Mouse (Mus musculus) liver, adult 2 months (tissue): ENCODE data around the gene Borcs7. TPM values are rescaled to one million over a fixed set of nuclear protein-coding genes. Genes with fewer than 3 reads are reported as not detected.

Experiments used
- DNase-seq: peaks from one replicate; pipeline ENCODE4 v3.0.0-alpha.2; 2011; ENCODE audit warnings: low read depth, low spot score; ENCODE audit errors: extremely low read depth
- H3K27ac ChIP-seq: fragments of 200-500 bp; replicated peaks from 2 replicates; pipeline ENCODE4 v1.5.1; 2012; ENCODE audit warnings: low read depth, mild to moderate bottlenecking, control low read depth, inconsistent platforms, low read length; ENCODE audit not compliant: insufficient read depth
- H3K27me3 ChIP-seq: fragments of 200-500 bp; 2 replicates; pipeline ENCODE4 v1.6.1; 2012; ENCODE audit warnings: mild to moderate bottlenecking, moderate library complexity, low read length, inconsistent platforms; ENCODE audit not compliant: control insufficient read depth, insufficient read depth
- H3K36me3 ChIP-seq: fragments of 200-500 bp; 2 replicates; pipeline ENCODE4 v1.6.1; 2012; ENCODE audit warnings: low read length, inconsistent platforms; ENCODE audit not compliant: control insufficient read depth, insufficient read depth
- H3K4me1 ChIP-seq: fragments of 200-500 bp; 2 replicates; pipeline ENCODE4 v1.6.1; 2011; ENCODE audit warnings: low read length; ENCODE audit not compliant: control insufficient read depth, insufficient read depth
- H3K4me3 ChIP-seq: fragments of 200-500 bp; 2 replicates; pipeline ENCODE4 v1.5.1; 2011; ENCODE audit warnings: low read depth, mild to moderate bottlenecking, control low read depth, low read length, moderate library complexity; ENCODE audit not compliant: insufficient read depth
- H3K79me2 ChIP-seq: fragments of 200-500 bp; 2 replicates; pipeline ENCODE4 v1.6.1; 2012; ENCODE audit warnings: inconsistent platforms, mild to moderate bottlenecking, low read length, moderate library complexity; ENCODE audit not compliant: control insufficient read depth, insufficient read depth
- H3K9ac ChIP-seq: fragments of 200-500 bp; 2 replicates; pipeline ENCODE4 v1.6.1; 2012; ENCODE audit warnings: low read depth, mild to moderate bottlenecking, control low read depth, inconsistent platforms, low read length
- CTCF ChIP-seq: fragments of 200-500 bp; IDR thresholded peaks from 2 replicates; pipeline ENCODE4 v1.5.1; 2011; ENCODE audit warnings: low read depth, low read length, control low read depth
- POLR2A ChIP-seq: fragments of 200-500 bp; IDR thresholded peaks from 2 replicates; pipeline ENCODE4 v1.6.1; 2011; ENCODE audit warnings: low read length, control low read depth; ENCODE audit not compliant: insufficient read depth; ENCODE audit errors: extremely low read depth
- WGBS: fragments of 180-500 bp; shearing (Covaris S2); methylation state at CpG from one replicate; pipeline ENCODE4 v1.1.7; 2018; 5-methylcytosine and 5-hydroxymethylcytosine counted together
- polyA plus RNA-seq: library from polyadenylated mRNA; depleted of rRNA; stranded (reverse); fragments of >200 nt; gene quantifications from 2 replicates; pipeline ENCODE4 v1.2.3, GENCODE M21; 2012
- total RNA-seq: library from RNA; depleted of rRNA; stranded (reverse); fragments of >200 nt; gene quantifications from 2 replicates; pipeline ENCODE4 v1.2.3, GENCODE M21; 2014

The Borcs7 gene
- total and polyA plus RNA-seq, 2 experiments: 2.9 to 4.8 TPM

DNA sequence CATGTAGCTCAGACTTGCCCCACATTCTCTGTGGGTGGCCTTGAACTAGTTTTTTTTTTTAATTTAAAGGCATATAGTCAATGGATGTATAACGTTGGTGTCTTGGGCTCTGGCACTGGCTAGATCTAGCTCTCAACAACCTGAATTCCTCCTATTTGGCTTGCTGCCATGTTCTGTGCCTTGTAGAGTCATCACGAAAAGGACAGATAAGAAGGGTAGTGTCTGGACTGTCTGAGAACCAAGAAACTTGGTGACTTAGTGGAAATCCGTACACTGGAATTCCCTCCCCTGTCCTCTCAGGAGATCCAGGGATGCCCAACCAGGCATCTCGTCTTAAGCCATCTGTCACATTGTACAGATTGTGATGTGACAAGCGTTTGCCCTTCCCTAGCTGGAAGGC, 36.5 kb upstream of the Borcs7 start:
- TF ChIP-seq CTCF: no peak
- Histone ChIP-seq H3K36me3 (peaks cover 43% of the 10 kb centered on the region), H3K79me2 (peaks cover 4% of the 10 kb centered on the region; the same call in 1 of the 2 replicates), H3K9ac (no peak overlapping the region), H3K4me1 (peaks cover 6% of the 10 kb centered on the region), H3K27ac (no peak overlapping the region), H3K4me3 (no peak overlapping the region), H3K27me3 (no peaks in the 10 kb centered on the region)
- WGBS: 77% methylated on average over 5 of the region's 5 CpGs
- DNase-seq: no peak

DNA sequence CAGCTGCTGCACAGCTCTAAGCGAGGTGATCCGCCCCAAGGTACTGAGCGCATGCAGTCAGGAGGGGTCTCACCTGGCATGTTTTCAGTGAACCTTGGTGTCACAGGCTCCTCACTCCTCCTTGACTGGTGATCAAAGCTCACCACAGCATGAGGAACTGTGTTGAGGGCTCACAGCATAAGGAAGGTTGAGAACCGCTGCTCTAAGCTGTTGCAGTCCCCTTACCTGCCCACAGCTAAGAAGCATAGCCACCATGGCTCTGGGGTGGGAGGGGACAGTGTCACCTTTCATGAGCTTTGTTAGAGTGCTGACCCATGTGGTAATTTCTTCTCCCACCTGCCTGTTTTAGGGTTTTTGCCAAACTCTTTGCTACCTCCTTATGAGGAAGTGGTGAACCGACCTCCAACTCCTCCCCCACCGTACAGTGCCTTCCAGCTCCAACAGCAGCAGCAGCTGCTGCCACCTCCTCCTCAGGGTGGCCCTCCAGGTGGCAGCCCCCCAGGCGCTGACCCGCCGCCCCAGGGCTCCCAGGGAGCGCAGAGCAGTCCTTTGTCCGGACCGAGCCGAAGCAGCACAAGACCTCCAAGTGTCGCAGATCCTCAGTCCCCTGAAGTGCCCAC, 36.0 kb upstream of the Borcs7 start:
- no peak for DNase-seq
- Histone ChIP-seq H3K4me1 (peaks cover 9% of the 10 kb centered on the region), H3K27ac (no peak overlapping the region), H3K4me3 (no peak overlapping the region), H3K79me2 (peaks cover under 1% of the 10 kb centered on the region; the same call in 1 of the 2 replicates), H3K36me3 (peaks cover 39% of the 10 kb centered on the region), H3K9ac (no peak overlapping the region), H3K27me3 (no peaks in the 10 kb centered on the region)
- WGBS: 94% methylated on average over 14 of the region's 14 CpGs
- TF ChIP-seq POLR2A: no peak

DNA sequence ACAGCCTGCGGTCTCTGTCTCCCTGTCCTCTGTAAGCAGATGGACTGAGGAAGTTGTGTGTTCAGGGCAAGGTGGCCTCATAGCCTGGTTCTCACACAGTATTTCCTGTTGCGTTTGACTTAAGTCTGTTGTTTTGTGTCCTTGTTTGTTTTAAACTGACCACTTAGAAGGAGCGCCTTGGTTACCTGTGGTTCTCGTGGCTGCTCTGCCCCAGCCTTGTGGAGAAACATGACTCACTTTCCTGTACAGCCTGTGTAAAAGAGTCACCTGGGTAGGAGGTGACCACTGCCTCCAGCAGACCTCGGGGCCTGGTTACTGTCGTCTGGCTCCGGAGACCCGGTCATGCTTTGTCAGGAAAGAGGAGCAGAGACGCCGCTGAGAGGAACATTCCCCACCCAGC, 34.1 kb upstream of the Borcs7 start:
- Histone ChIP-seq H3K4me3 (no peak overlapping the region), H3K9ac (no peak overlapping the region), H3K79me2 (no peaks in the 10 kb centered on the region), H3K4me1 (peaks cover 23% of the 10 kb centered on the region), H3K27ac (no peak overlapping the region), H3K36me3 (peaks cover 33% of the 10 kb centered on the region), H3K27me3 (no peaks in the 10 kb centered on the region)
- WGBS: 94% methylated on average over 10 of the region's 10 CpGs
- TF ChIP-seq CTCF (no peak), POLR2A (no peak)
- DNase-seq: no peak

DNA sequence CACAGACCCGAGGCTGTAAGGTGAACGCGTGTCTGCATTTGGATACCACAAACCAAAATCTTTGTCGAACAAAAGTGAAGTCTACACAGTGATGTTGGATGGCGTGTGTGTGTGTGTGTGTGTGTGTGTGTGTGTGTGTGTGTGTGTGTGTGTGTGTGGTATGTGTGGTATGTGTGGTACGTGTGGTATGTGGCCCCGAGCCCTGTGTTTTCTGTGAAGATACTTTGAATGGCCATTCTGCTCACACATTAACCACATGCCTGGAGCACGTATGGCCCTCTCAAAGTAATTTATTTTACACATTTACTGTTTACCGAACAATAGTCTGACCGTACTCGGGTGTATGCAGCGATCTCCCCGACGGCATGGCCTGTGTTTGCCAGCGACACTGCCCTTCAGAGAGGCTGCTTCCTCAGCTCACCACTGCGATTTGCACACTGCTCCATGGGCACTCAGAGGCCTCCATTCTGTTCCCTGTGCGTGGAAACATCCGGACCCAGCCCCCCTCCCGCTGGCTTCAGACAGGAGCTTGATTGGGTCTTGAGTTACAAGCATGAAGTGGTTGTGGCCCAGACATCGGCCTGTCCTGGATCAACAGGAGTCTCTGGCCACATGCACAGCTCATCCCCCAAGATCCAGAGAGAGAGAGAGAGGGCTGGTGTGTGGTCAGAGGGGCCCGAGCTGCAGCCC, 33.4 kb upstream of the Borcs7 start:
- H3K27ac ChIP-seq: no peak overlapping the region
- H3K9ac ChIP-seq: no peak overlapping the region
- no peak overlapping the region for H3K4me3 ChIP-seq
- H3K4me1 ChIP-seq: peaks cover 24% of the 10 kb centered on the region
- peaks cover 33% of the 10 kb centered on the region for H3K36me3 ChIP-seq
- no peaks in the 10 kb centered on the region for H3K79me2 ChIP-seq
- 92% methylated on average over 21 of the region's 21 CpGs for WGBS
- no peak for DNase-seq
- TF ChIP-seq POLR2A (no peak), CTCF (no peak)
- H3K27me3 ChIP-seq: no peaks in the 10 kb centered on the region

DNA sequence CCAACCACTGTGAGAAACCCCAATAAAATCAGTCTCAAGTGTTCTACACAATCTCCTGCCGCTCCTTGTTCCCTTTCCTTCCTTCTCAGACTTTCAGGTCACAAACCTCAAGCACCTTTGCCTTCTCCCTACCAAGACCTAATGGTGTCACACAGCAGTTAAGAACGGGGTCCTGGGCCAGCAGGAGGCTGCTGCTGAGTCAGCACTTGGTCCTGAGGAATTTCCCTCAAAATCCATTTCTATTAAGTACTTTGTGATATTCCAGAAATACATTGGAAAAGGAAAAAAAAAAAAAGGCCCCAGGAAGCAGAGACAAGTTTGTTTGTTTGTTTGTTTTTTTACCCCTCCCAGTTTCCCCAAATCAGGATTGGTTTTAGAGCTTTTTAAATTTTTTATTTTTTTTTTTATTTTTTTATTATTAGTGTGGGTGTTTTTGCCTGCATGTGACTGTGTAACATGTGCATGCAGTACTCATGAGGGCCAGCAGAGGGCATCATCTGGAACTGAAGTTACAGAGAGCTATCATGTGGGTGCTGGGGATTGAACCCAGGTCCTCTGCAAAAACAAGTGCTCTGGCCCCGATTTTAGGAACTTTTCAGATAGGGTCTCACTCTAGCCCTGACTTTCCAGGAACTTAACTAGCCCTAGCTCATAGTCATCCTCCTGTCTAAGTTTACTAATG, 32.2 kb upstream of the Borcs7 start:
- H3K4me1 ChIP-seq: peaks cover 29% of the 10 kb centered on the region
- no peak overlapping the region for H3K4me3 ChIP-seq
- H3K79me2 ChIP-seq: no peaks in the 10 kb centered on the region
- peak; percentile 33; the same call in 1 of the 2 replicates for TF ChIP-seq CTCF
- TF ChIP-seq POLR2A: no peak
- H3K27me3 ChIP-seq: no peaks in the 10 kb centered on the region
- H3K27ac ChIP-seq: peak overlapping the region; percentile 45
- peak; percentile 50 for DNase-seq
- no peak overlapping the region; the same call in 1 of the 2 replicates for H3K9ac ChIP-seq
- H3K36me3 ChIP-seq: peaks cover 27% of the 10 kb centered on the region
- 93% methylated on average over 3 of the region's 3 CpGs for WGBS
